Mouse (Mus musculus): ENCODE results near the gene Ppp1r1c.

GRCm38 (mm10) chr2:79785541-79786134 is 78.1 kb downstream of the Ppp1r1c start:
- TF ChIP-seq CTCF (IDR thresholded peaks at IDR 0.05) (no peak), EP300 (IDR thresholded peaks at IDR 0.05) (no peak)

All from lung, postnatal 0 days (tissue).